10 mouse cellular contexts compared by ENCODE assay signal in genomic region chr15:25915574-25916205, GRCm38 (mm10).
DNase-seq lines count a peak whose midpoint lies in the region; ATAC-seq and TF ChIP-seq lines count a peak whose summit lies in the region.
"Had no signal": no experiment of that assay in that cellular context is flagged by ENCODE, and none has a peak within 500 bp of the region (broad histone marks: within the 10 kb centered on the region; RNA-seq: fewer than 3 reads in every experiment).

No protein-coding gene starts in this region.

- peaks cover 56% of the 10 kb centered on the region for H3K4me1 ChIP-seq in heart, embryonic 10.5 days
- no peaks in the 10 kb centered on the region for H3K4me1 ChIP-seq in lung, postnatal 0 days (ENCODE audit: insufficient read depth, low read depth, low read length)
- peaks cover 14% of the 10 kb centered on the region for H3K4me1 ChIP-seq in lung, adult 2 months (ENCODE audit: control insufficient read depth, insufficient read depth, low read length)
- no peaks in the 10 kb centered on the region; the same call in 1 of the 2 replicates for H3K4me1 ChIP-seq in hindbrain, postnatal 0 days (ENCODE audit: insufficient read depth, low read length)
- peaks cover 3% of the 10 kb centered on the region; the same call in 1 of the 2 replicates for H3K4me1 ChIP-seq in stomach, embryonic 16.5 days (ENCODE audit: control insufficient read depth, insufficient read depth, low read length)

- DNase-seq in heart, embryonic 10.5 days (ENCODE audit: low spot score): no peak
- DNase-seq in heart, adult 9 months (ENCODE audit: low spot score in 2 of 2): no peak
- DNase-seq in lung, postnatal 0 days (ENCODE audit: low spot score): no peak
- DNase-seq in lung, adult 2 months: no peak
- DNase-seq in hindbrain, postnatal 0 days (ENCODE audit: low spot score): peak; percentile 70
- no peak for DNase-seq in adrenal gland, postnatal 36 days
- DNase-seq in left cerebral cortex, adult 9 months (ENCODE audit: low spot score in 2 of 2): no peak
- DNase-seq: kidney, postnatal 10 days; liver, embryonic 13.5 days had no signal

- TF ChIP-seq EP300 in lung, postnatal 0 days (IDR thresholded peaks at IDR 0.05): no peak

- 0 out of 2 replicates have a peak, but pooled peaks have one; percentile 5 for ATAC-seq in lung, postnatal 0 days
- peak; percentile 88 for ATAC-seq in hindbrain, postnatal 0 days
- 0 out of 2 replicates have a peak, but pooled peaks have one; percentile 4 for ATAC-seq in stomach, embryonic 16.5 days (ENCODE audit: insufficient read depth, low FRiP score)

- no peak overlapping the region for H3K4me3 ChIP-seq in heart, embryonic 10.5 days
- no peak overlapping the region for H3K4me3 ChIP-seq in lung, postnatal 0 days (ENCODE audit: low read depth, low read length)
- H3K4me3 ChIP-seq in lung, adult 2 months (replicated peaks; ENCODE audit: extremely low read depth, low read depth, low read length): no peak overlapping the region
- H3K4me3 ChIP-seq in hindbrain, postnatal 0 days (ENCODE audit: low read length): no peak overlapping the region
- no peak overlapping the region for H3K4me3 ChIP-seq in stomach, embryonic 16.5 days (replicated peaks; ENCODE audit: low read length)
- H3K4me3 ChIP-seq: liver, embryonic 13.5 days had no signal

- H3K36me3 ChIP-seq in heart, embryonic 10.5 days: no peaks in the 10 kb centered on the region
- no peaks in the 10 kb centered on the region for H3K36me3 ChIP-seq in lung, postnatal 0 days (ENCODE audit: insufficient read depth, low read length)
- no peaks in the 10 kb centered on the region for H3K36me3 ChIP-seq in hindbrain, postnatal 0 days (ENCODE audit: insufficient read depth, low read length)
- no peaks in the 10 kb centered on the region for H3K36me3 ChIP-seq in stomach, embryonic 16.5 days (ENCODE audit: control insufficient read depth, insufficient read depth, low read length)
- H3K36me3 ChIP-seq: liver, embryonic 13.5 days had no signal

- H3K9ac ChIP-seq in lung, postnatal 0 days (replicated peaks; ENCODE audit: low read depth): no peak overlapping the region
- no peak overlapping the region for H3K9ac ChIP-seq in hindbrain, postnatal 0 days (replicated peaks; ENCODE audit: low read length)
- H3K9ac ChIP-seq in stomach, embryonic 16.5 days (ENCODE audit: low read length): no peak overlapping the region
- H3K9ac ChIP-seq: liver, embryonic 13.5 days had no signal

- no peak overlapping the region for H3K4me2 ChIP-seq in lung, postnatal 0 days (replicated peaks; ENCODE audit: low read depth, low read length)
- no peak overlapping the region for H3K4me2 ChIP-seq in hindbrain, postnatal 0 days (ENCODE audit: low read depth, low read length)
- no peak overlapping the region for H3K4me2 ChIP-seq in stomach, embryonic 16.5 days (ENCODE audit: low read depth, low read length)
- H3K4me2 ChIP-seq: liver, embryonic 13.5 days had no signal

- WGBS in heart, embryonic 10.5 days: 49% methylated on average over 11 of the region's 11 CpGs
- 68% methylated on average over 11 of the region's 11 CpGs for WGBS in lung, postnatal 0 days
- WGBS in lung, adult 2 months: 57% methylated on average over 11 of the region's 11 CpGs
- 41% methylated on average over 11 of the region's 11 CpGs for WGBS in hindbrain, postnatal 0 days
- WGBS in stomach, embryonic 16.5 days: 69% methylated on average over 11 of the region's 11 CpGs

- no peak for TF ChIP-seq POLR2A in lung, adult 2 months (IDR thresholded peaks at IDR 0.05; ENCODE audit: borderline replicate concordance, extremely low read depth, low read depth, low read length)

- TF ChIP-seq CTCF in lung, postnatal 0 days (IDR thresholded peaks at IDR 0.05): no peak
- no peak for TF ChIP-seq CTCF in lung, adult 2 months (IDR thresholded peaks at IDR 0.05; ENCODE audit: insufficient read depth, low read length)
- no peak for TF ChIP-seq CTCF in hindbrain, postnatal 0 days (IDR thresholded peaks at IDR 0.05; ENCODE audit: low read depth)

- no peaks in the 10 kb centered on the region for H3K27me3 ChIP-seq in heart, embryonic 10.5 days (ENCODE audit: insufficient read depth, poor library complexity, severe bottlenecking)
- H3K27me3 ChIP-seq in lung, postnatal 0 days (replicated peaks; ENCODE audit: insufficient read depth, low read length): no peaks in the 10 kb centered on the region
- no peaks in the 10 kb centered on the region for H3K27me3 ChIP-seq in hindbrain, postnatal 0 days (ENCODE audit: insufficient read depth, low read length)
- no peaks in the 10 kb centered on the region for H3K27me3 ChIP-seq in stomach, embryonic 16.5 days (ENCODE audit: control insufficient read depth, insufficient read depth, low read length)
- H3K27me3 ChIP-seq: liver, embryonic 13.5 days had no signal

- H3K9me3 ChIP-seq in heart, embryonic 10.5 days: no peaks in the 10 kb centered on the region
- H3K9me3 ChIP-seq in lung, postnatal 0 days (ENCODE audit: low read length): no peaks in the 10 kb centered on the region
- no peaks in the 10 kb centered on the region for H3K9me3 ChIP-seq in hindbrain, postnatal 0 days (ENCODE audit: low read length)
- H3K9me3 ChIP-seq in stomach, embryonic 16.5 days (replicated peaks; ENCODE audit: control insufficient read depth, low read length): no peaks in the 10 kb centered on the region
- H3K9me3 ChIP-seq: liver, embryonic 13.5 days had no signal

- peak overlapping the region; percentile 78 for H3K27ac ChIP-seq in heart, embryonic 10.5 days
- peak overlapping the region; percentile 43 for H3K27ac ChIP-seq in lung, postnatal 0 days (ENCODE audit: low read length)
- peak overlapping the region; percentile 63 for H3K27ac ChIP-seq in hindbrain, postnatal 0 days
- H3K27ac ChIP-seq in stomach, embryonic 16.5 days (ENCODE audit: low read length): no peak overlapping the region
- H3K27ac ChIP-seq: liver, embryonic 13.5 days had no signal

Comparison
In these comparisons a context has a peak if more than half of its experiments do, and no peak if none do; other contexts are left out.
1. ATAC-seq: peak in every context shown above with its lines; median percentile 88 in hindbrain, postnatal 0 days; 5 in lung, postnatal 0 days; 4 in stomach, embryonic 16.5 days.